Mouse (Mus musculus) B cell, adult 2 months (primary cell): Measurements from ENCODE around the gene Osbpl3.

Experiments
- DNase-seq, 2 experiments: peaks; one replicate each; pipeline ENCODE4 v3.0.0; 2022

The Osbpl3 gene

GRCm38 (mm10) chr6:50399427-50400195, 56.4 kb downstream of the Osbpl3 start:
- no peak for DNase-seq

DNA sequence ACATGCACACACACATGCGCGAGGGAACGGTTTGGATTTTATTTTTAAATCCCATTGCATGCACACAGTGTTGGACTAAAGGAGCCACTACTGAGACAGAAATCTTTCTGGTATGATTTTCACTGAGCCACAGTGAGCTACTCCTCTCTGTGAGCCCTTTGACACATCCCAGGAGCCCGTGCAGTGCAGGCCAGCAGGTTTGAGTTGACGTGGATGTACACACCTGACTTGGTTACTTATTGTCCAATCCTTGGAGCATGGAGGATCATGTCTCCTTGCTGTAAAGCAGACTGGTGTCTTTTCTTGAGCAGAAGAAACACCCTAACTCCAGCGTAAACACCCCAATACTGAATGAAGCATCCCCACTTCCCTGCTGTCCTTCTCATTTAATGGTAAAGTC, 57.7 kb downstream of the Osbpl3 start:
- DNase-seq = no peak

GRCm38 (mm10) chr6:50397116-50397515, 58.9 kb downstream of the Osbpl3 start:
- no peak for DNase-seq

DNA sequence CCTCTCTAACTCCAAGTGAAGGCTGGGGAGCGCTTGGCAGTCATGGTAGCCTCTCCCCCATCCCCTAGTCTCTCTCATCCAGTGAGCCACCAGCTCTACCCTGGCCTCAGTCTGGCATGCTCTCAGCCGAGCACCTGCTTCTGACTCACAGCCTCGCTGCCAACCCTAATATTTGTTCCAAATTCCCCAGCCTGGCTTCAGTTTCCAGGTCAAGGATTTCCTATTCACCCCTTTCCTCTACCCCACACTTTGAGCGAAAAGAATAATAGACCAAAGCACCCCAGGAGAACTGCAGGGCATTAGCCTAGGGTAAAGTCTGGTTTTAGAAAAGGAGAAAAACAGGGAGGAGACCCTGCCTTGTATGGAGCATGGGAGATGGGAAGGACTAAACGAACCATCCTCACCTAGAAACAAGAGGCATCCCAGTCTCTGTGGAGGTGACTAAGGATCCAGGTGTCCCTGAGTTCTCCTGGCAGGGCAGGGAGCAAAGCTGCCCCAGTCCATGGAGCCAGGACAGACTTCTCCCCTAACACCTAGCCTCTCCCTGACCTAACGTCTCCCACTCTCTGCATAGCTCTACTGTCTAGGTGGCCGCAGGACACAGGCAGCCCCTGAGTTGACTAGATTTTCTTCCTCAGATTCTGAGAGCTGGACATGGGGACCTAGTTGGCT, 60.2 kb downstream of the Osbpl3 start:
- no peak for DNase-seq

DNA sequence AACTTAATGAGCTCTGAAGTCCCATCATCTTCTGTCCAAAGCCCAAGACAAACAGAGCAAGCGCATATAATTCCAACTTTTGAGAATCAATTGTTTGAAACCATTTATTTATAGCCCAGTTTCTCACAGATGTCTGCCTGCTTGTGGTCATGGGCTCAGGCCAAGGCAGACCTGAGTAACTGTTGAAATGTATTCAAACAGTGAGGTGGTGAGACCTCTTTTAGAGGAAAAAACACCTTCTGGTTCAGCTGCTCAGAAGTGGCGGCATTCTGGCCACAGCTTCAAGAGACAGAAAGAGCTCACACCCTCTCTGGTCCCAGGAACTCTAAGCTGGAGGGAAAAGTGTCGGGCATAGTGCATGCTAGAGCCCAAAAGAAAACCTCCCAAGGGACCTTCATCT, 61.6 kb downstream of the Osbpl3 start:
- DNase-seq = no peak

- no peak for DNase-seq
Observed at GRCm38 (mm10) chr6:50393960-50394359, 62.0 kb downstream of the Osbpl3 start.

DNA sequence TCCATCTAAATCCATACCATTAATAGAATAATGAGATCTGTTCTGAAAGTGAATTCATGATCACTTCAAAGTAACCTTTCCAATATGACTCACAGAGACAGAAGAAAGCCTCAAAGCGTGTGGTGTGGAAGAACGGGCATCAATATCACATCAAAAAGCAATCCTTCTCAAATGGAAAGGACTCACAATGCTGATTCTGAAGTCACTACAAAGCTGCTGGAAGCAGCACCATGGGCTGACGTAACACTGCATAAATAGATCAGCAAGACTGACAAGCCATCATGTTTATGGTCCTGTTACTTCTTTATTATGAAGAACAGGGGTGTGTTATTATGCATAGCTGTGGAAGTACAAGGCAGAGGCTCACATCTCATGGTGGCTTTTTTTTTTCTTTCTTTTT, 64.0 kb downstream of the Osbpl3 start:
- DNase-seq = no peak

- DNase-seq = no peak
Observed at GRCm38 (mm10) chr6:50390313-50390712, 65.7 kb downstream of the Osbpl3 start.

GRCm38 (mm10) chr6:50387629-50388028, 68.4 kb downstream of the Osbpl3 start:
- no peak for DNase-seq

DNA sequence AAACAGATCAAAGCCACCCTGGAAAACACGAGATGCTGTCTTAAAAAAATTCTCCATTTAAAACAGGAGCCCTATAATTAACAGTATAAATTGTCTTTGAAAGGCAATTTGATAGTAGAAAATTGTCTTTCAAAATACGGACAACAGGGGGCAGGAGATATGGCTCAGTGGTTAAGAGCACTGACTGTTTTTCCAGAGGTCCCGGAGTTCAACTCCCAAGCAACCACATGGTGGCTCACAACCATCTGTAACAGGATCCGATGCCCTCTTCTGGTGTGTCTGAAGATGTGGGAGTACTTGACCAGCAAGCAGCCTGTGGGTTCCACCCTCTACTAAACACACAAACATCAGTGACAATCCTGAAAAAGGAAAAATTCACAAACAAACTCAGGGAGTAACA, 69.5 kb downstream of the Osbpl3 start:
- no peak for DNase-seq

- DNase-seq = no peak
Observed at GRCm38 (mm10) chr6:50385451-50386013, 70.5 kb downstream of the Osbpl3 start.

- no peak for DNase-seq
Observed at GRCm38 (mm10) chr6:50382711-50383110, 73.3 kb downstream of the Osbpl3 start.

DNA sequence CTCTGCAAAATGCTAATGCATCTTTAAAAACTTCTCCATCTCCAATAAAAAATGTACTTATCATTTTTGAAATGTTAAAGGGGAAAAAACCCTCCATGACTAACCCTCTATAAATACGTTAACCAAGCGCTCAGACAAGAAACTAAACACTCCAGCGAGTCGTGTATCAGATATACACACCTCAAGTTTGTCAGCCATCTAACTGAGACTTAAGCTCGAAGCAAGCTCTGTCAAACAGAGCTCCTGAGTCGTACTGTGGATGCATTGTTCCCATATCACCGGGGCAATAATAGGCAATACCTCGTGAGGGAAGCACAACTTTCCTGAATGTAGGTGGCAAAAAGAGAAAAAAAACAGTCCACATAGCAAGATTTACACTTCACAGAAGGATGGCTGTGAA, 73.8 kb downstream of the Osbpl3 start:
- no peak for DNase-seq

DNA sequence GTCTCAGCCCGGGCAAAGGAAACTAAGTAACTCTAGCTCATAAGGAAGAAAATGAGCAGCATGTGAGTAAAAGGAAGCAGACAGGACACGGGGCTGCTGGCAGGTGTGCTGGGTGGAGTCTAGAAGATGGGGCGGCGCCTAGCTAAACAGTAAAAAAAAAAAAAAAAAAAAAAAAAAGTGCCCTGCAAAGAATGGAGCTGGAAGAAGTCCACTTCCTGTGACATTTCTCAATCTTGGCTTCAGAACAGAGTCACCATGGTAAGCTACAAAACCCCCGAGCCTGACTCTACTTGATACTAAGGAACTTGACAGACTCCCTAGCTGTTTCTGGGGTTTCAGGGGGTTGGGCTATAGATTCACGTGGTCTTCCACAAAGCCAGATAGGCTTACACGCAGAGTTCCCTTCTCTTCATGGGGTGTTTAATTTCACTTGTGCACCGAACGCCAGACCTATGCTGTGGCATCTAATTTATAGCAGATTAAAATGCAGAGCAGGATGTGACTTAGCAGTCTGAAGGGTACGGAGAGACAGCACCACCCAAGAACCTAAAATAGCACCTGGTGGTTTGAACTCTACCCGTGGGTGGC, 74.4 kb downstream of the Osbpl3 start:
- peak; percentile 44 to 47 for DNase-seq

GRCm38 (mm10) chr6:50379740-50380139, 76.3 kb downstream of the Osbpl3 start:
- no peak for DNase-seq

- DNase-seq = no peak
Observed at GRCm38 (mm10) chr6:50379136-50379535, 76.9 kb downstream of the Osbpl3 start.

GRCm38 (mm10) chr6:50377742-50378720, 78.0 kb downstream of the Osbpl3 start:
- DNase-seq = peak; percentile 21 to 26

DNA sequence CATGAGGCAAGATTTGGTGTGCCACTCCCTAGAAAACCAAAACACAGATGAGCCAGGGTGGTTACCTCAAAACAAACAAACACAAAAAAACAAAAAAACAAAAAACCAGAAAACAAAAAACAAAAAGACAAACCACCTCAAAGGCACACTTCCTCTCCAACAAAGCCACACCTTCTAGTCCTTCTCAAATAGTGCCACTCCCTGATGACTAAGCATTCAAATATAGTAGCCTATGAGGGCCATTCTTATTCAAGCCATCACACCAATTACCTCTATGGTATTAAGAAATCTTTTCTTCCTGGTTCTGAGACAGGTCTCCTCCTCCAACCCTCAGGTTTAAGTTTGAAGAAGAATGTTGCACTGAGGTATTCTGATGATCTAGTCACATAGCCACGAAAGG, 79.3 kb downstream of the Osbpl3 start:
- no peak for DNase-seq

DNA sequence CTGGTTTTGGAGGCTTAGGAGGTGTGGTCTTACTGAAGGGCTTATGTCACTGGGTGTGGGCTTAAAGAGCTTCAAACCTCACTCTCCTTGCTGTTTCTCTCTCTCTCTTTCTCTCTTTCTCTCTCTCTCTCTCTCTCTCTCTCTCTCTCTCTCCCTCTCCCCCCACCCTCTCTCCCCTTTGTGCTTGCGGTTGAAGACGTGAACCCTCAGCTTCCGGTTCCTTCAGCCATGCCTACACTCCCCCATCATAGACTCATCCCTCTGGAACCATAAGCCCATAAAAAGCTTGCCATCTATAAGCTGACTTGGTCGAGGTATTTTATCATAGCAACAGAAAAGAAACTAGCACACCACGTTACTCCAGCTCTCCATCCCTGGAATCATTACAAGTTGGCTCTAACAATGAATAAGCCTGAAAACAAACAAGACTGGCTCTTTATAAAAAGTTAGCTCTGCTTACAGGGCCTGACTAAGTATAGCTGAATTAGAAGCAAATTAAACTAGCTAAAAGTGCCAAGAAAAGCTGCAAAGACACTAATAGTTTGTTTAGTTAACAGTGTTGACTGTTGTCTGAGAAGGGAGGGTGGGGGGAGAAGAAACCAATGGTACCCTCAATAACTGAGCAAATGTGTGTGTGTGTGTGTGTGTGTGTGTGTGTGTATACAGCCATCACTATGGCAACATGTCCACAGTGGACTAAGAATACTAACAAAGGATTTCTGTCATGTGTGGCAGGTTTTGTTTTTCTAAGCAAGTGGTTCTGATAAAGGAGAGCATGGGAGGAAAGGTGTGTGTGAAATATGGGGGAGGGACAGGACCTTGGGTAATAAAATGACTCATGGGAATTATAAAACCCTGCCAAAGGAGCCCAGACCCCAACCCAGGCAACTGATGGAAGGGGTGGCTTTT, 83.2 kb downstream of the Osbpl3 start:
- no peak for DNase-seq

- no peak for DNase-seq
Observed at GRCm38 (mm10) chr6:50371501-50372086, 84.4 kb downstream of the Osbpl3 start.
